Mouse (Mus musculus) E14TG2a.4 (cell line): ENCODE results near the gene Plscr5.

Experiments used
- CTCF ChIP-seq: conservative IDR thresholded peaks from 2 replicates; pipeline ENCODE4 v1.5.1; 2014; ENCODE audit warnings: low read length
- NANOG ChIP-seq: IDR thresholded peaks from 2 replicates; pipeline ENCODE4 v1.6.1; 2014; ENCODE audit warnings: borderline replicate concordance, low read length, mixed read lengths

GRCm38 (mm10) chr9:92253585-92254321, 61.0 kb downstream of the Plscr5 start:
- TF ChIP-seq CTCF: no peak
- TF ChIP-seq NANOG: no peak
